Mouse (Mus musculus) B cell, adult 62 days (primary cell): ENCODE data around the gene Myh7. TPM values are rescaled to one million over a fixed set of nuclear protein-coding genes. Genes with fewer than 3 reads are reported as not detected.

Experiments
- total RNA-seq: library from RNA; stranded (reverse); gene quantifications from 4 replicates; pipeline ENCODE4 v1.2.4, GENCODE M21; 2023

Gene Myh7
- total RNA-seq: not detected in 4 replicates

DNA sequence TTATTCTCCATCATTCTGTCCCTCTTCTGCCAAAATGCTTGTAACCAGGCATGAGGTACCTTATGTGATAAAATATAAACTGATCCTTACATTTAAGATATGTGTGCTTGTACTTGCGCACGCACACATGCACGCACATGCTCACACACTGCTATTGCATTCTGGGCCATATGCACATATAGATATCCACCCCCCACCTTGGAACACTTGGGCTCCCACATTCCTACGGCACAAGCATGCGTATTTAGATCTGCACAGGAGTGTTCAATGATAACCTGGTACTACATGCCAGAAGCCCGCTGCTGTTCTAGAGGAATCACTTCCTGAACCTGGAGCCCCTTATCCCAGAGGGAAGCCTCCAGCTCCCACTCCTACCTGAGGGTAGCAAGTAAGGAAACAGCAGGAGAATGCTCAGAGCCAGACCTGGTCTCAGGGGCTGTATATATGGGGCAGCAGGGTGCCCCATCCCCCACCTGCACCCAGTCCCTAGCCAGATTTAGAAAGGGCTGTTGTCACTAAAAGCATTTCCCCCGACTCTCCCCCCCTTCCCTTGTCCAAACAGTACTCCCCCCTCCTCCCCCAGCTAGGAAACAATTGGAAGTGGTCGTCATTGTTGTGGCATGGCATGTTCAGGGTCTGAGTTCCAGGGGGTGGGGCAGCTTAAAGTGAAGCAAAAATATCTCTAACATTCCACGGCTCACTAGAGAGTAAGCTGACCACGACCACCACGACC is at the start of gene Myh7:
TSS of gene Myh7 (minus strand) at position 491 of the 733 bp plus-strand sequence.

DNA sequence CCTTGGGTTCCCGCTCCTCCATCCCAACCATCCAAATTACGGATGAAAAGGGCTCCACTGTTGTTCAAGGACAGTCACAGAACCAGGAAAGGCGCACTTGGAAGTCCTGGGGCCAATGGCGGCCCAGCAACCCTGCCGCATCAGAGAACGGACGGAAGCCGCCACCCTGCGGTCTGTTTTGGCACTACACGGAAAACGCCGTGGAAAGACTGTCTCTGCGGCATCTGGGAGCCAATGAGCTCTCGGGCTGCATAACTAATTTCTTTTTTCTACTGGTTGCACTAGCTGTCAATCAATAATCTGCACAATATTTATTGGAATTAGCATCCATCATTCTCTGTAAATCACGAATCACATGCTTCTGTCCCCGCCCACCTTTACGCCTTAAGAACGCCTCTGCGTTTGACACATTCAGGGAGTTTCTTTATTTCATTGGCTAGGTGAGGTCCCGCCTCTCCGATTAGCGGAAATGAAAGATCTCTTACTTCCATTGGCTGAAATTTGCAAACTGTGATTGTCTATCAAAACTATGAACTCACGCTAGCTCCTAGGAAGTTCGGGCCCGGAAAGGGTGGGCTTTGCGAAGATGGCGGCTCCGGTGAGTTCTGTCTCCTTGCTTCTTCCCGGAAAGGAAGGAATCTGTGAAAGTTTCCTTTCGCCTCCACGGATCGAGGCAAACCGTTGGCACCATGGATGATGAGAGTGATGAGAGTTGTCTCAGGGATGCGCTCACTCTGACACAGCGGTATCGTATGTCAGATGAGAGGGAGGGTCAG is 20.8 kb upstream of the Myh7 start, which contains the start of gene Ngdn:
TSS of gene Ngdn (plus strand) at position 464 of the 776 bp plus-strand sequence.

DNA sequence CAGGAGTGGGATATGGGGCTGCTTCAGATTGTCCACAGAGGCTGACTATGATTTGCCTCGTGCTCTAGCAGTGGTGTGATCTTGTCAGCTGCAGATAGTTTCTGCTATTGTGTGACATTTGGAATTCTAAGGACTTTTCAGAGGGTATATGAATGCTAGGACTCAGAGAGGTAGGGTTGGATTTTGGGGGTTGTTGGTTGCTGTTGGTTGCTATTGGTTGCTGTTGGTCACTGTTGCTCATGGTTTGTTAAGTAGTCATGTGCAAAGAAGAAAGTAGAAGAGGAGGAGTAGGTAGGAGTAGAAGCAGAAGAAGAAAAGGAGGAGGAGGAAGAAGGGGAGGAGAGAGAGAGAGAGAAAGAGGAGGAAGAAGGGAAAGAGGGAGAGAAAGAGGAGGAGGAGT is 17.8 kb downstream of the Myh7 start, which contains the start of gene Gm17428:
TSS of gene Gm17428 (plus strand) at position 301 of the 400 bp plus-strand sequence.

DNA sequence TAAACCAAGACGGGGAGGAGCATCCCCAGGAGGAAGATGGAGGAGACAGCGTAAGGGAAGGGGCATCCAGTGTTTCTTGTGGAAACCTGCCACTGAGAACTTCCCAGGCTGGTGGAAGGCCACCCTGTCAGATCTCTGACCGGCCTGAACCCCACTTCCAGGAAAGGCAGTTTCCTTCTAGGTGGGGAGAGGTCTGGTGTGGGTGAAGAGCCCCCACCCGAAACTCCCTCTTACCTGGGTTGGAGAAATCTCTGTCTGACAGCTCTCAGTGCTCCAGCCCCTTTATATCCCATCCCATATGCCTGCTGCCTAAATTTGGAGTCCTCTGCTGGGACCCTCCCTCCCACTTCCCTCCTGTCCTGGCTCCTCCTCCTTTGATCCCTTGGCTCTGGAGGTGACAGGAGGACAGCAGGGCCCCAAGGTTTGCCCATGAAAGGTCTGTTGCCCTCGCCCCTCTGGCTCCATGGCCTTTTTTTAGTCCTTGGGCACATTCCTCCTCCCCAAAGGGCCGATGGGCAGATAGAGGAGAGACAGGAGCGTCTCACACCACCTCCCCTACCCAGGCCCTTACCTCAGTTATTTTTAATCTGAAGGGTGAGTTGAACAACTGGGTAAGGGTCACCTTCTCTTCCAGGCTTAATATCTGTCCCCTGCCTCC is 28.0 kb downstream of the Myh7 start, which contains the start of gene Myh6:
TSS of gene Myh6 (minus strand) at position 608 of the 658 bp plus-strand sequence.

DNA sequence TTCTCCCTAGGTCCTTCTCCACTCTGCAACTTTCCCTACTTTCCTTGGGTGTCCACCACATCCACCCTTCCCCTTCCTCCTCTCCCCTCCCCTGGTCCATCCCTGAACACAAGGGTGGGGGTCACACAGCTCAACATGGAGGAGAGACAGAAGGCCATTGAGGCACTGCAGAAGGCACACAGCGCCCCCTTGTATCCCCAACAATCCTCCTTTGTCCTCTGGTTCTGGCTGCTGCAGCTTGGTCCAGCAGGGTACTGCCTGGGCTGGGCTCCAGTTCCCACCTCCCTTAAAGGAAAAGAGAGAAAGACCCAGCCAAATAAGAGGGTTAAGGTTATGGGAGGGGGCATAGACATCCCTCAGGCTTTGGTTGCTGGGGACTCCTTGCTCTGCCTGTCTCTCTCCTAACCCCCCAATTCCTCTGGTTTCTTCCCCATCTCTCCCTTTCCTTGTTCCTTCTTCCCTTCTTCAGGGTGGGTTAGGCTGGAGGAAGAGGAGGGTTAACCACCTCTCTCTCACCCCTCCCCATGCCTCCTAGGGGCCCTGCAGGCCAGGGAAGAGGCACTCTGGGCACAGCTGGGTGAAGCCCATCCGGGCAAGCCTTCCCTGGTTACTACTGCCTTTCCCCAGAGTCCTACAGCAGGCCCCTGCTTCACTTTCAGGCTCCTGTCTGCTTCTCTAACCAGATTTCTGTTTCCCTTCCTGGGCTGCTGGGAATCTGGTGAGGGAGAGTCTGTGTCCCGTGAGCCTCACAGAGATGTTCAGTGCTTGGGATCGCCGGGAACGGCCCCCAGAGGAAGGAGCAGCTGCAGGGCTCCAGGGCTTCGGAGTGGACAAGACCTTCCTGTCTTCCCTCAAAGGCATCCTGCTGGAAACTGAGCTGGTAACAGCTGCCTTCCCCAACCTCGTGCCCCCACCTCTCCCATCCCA is 58.3 kb downstream of the Myh7 start, which contains the start of gene Cmtm5:
TSS of gene Cmtm5 (plus strand) at position 358 of the 927 bp plus-strand sequence.

DNA sequence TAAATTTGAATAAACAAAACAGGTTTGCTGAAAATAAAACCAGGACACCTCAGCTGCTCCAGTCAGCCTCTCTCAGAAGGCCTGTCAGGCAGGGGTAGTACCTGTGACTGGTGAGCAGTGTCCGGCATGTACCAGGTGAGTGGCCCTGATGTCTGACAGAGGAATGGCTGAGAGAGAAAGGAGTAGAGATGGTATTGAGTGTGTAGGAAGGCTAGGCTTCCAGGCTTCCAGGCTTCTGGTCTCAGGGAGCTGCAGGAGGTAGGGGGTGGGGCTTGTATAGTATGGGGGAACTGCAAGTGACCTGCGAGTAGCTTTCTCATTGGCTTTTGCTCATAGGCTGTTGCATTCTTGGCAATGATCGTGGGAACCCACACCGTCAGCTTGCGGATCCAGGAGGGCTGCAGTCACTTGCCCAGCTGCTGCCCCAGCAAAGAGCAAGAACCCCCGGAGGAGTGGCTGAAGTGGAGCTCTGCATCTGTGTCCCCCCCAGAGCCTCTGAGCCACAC is 61.7 kb downstream of the Myh7 start, which contains the start of gene Il25:
TSS of gene Il25 (plus strand) at position 51 of the 506 bp plus-strand sequence.

DNA sequence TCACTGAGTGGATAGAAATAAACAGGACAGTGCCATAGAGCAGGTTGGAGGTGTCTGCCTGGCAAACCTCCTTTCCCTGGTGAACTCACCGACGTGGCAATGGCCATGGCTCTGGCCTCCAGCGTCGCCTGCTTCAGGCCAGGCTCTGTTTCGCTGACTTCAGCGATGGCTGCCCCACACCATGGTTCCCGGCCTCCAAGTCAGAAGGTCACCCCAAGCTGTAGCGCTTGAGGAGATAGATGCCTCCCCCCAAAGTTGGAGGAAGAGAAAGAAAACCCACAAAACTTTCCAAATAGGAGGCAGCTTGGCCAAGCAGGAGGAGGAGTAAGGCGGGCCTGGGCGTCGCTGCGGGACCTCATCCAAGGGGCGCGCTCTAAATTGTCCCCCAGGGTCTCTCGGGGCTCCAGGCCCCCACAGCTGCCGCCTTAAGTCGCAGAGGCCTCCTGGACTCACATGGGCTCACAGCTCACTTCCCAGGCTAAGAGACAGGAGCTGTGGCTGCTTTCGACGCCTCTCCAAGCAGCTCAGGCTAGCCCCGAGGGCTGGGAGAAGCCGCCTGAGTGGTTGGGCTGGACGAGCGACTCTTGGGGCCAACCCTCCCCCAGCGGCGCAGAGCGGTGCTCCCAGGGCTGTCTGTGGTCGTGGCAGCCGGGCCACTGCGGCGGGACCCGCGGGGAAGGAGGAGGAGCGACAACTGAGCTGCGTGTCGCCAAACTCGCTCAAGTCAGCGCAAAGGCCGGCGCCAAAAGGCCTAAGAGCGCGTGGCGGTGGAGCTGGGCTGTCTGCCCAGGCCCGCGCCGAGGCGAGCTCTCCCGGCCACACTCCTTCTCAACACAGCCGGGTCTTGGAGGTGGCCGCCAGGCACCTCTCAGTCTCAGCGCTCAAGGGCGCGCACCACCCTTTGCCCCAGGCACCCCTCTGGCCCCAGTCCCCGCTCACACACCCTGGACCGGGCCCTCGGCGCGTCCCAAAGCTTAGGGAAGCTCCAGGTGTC is 68.8 kb downstream of the Myh7 start, which contains the start of gene Efs:
TSS of gene Efs (minus strand) at position 778 of the 994 bp plus-strand sequence.

Other genes starting within 250 kb of the Myh7 start
- gene Slc7a8, start 212.7 kb downstream of the Myh7 start, total RNA-seq: 0.23 to 0.75 TPM (median 0.39 TPM) in 4 replicates
- gene Rnf212b, start 180.5 kb downstream of the Myh7 start, total RNA-seq: not detected in 4 replicates
- 5.8 to 12.1 TPM (median 7.2 TPM) in 4 replicates for gene Homez, start 123.7 kb downstream of the Myh7 start, total RNA-seq
- gene Ppp1r3e, start 117.1 kb downstream of the Myh7 start, total RNA-seq: 1.5 to 4.7 TPM (median 2.8 TPM) in 4 replicates
- 7.9 to 12.7 TPM (median 9.6 TPM) in 4 replicates for gene Bcl2l2, start 111.2 kb downstream of the Myh7 start, total RNA-seq
- gene Gm20521, start 111.2 kb downstream of the Myh7 start, total RNA-seq: 2.0 to 2.7 TPM in 2 of 4 replicates, not detected in the others
- gene Pabpn1, start 102.1 kb downstream of the Myh7 start, total RNA-seq: 271 to 284 TPM (median 277 TPM) in 4 replicates
- 2.2 to 5.5 TPM (median 3.5 TPM) in 4 replicates for gene Slc22a17, start 81.5 kb downstream of the Myh7 start, total RNA-seq
- gene Efs, start 68.5 kb downstream of the Myh7 start, total RNA-seq: not detected in 4 replicates
- gene Il25, start 61.9 kb downstream of the Myh7 start, total RNA-seq: not detected in 4 replicates
- not detected in 4 replicates for gene Cmtm5, start 58.4 kb downstream of the Myh7 start, total RNA-seq
- not detected in 4 replicates for gene Myh6, start 27.7 kb downstream of the Myh7 start, total RNA-seq
- not detected in 4 replicates for gene Gm17428, start 17.7 kb downstream of the Myh7 start, total RNA-seq
- gene Ngdn, start 20.8 kb upstream of the Myh7 start, total RNA-seq: 65.3 to 77.2 TPM (median 71.8 TPM) in 4 replicates
- gene Zfhx2, start 97.7 kb upstream of the Myh7 start, total RNA-seq: 15.4 to 19.8 TPM (median 16.4 TPM) in 4 replicates
- 4.4 to 6.4 TPM (median 5.9 TPM) in 4 replicates for gene Thtpa, start 100.2 kb upstream of the Myh7 start, total RNA-seq
- 112 to 137 TPM (median 125 TPM) in 4 replicates for gene Ap1g2, start 112.0 kb upstream of the Myh7 start, total RNA-seq
- gene Jph4, start 122.3 kb upstream of the Myh7 start, total RNA-seq: not detected in 4 replicates
- gene Dhrs2, start 227.4 kb upstream of the Myh7 start, total RNA-seq: not detected in 4 replicates